Mouse (Mus musculus) erythroblast, embryonic 14.5 days (primary cell): ENCODE data around the gene Slc8a1. TPM values are rescaled to one million over a fixed set of nuclear protein-coding genes. Genes with fewer than 3 reads are reported as not detected.
A peak's percentile ranks its signal among the peaks of the same experiment; 100 is the strongest.

Experiments
- H3K27me3 ChIP-seq: 2 replicates; pipeline ENCODE4 v1.6.1; 2012; ENCODE audit warnings: inconsistent platforms; ENCODE audit not compliant: control insufficient read depth
- H3K36me3 ChIP-seq: 2 replicates; pipeline ENCODE4 v1.6.1; 2012; ENCODE audit warnings: mild to moderate bottlenecking, inconsistent platforms; ENCODE audit not compliant: control insufficient read depth
- H3K4me1 ChIP-seq: 2 replicates; pipeline ENCODE4 v1.6.1; 2012; ENCODE audit warnings: inconsistent platforms; ENCODE audit not compliant: control insufficient read depth
- H3K4me3 ChIP-seq: replicated peaks from 2 replicates; pipeline ENCODE3; 2012; ENCODE audit warnings: moderate library complexity, mild to moderate bottlenecking, inconsistent platforms
- H3K9me3 ChIP-seq: 2 replicates; pipeline ENCODE4 v1.6.1; 2012; ENCODE audit warnings: low read length, inconsistent platforms, mixed read lengths; ENCODE audit not compliant: control insufficient read depth
- GATA1 ChIP-seq: IDR thresholded peaks from 2 replicates; pipeline ENCODE4 v1.6.1; 2012; ENCODE audit warnings: low read length, inconsistent platforms, mixed read lengths
- TAL1 ChIP-seq: IDR thresholded peaks from 3 replicates; pipeline ENCODE4 v1.6.1; 2012; ENCODE audit warnings: low read length, inconsistent platforms, mixed read lengths
- polyA plus RNA-seq: library from polyadenylated mRNA; stranded (reverse); fragments of >175 nt; gene quantifications from 2 replicates; pipeline ENCODE4 v1.2.3, GENCODE M21; 2012

Gene Slc8a1
- polyA plus RNA-seq, 1 experiment = not detected

DNA sequence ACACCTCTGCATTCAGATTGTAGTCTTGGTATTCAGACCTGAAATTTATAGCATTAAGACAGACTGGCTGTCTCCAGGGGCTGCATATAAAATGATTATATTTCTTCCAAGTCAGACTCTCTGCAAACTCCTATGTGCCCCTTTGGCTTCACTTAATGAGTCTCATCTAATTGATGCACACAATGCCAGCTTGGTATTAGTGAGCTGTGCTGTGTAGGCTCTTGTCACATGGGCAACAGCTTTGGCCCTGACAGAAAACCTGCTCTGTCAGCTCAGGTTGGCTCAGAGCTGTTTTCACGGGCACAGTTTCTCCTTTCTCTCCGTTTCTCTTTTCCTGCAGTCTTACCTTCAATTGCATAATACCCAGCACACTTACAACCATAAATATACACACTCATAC lies 60.7 kb downstream of the Slc8a1 start:
- Histone ChIP-seq H3K4me3 (no peak overlapping the region), H3K9me3 (no peaks in the 10 kb centered on the region), H3K4me1 (no peaks in the 10 kb centered on the region), H3K27me3 (peaks cover 4% of the 10 kb centered on the region; the same call in 1 of the 2 replicates), H3K36me3 (no peaks in the 10 kb centered on the region)
- TF ChIP-seq GATA1 (no peak), TAL1 (no peak)

DNA sequence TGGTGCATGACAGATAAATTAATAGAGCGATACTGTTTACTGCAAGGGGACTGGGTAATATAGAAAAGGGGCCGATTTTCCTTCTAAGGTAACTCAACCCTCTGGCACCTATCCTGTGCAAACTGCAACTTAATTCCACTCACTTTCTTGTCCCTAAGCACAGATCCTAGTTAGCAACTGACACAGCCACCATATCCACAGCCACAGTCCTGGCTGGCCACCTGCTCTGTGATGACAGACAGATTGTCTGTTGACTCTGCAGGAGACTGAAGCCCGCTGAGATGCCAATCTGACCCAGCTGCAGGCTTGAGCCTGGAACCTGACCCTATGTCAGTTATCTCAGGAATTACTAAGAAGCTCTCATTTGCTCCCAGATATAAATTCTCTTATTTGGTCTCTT lies 62.0 kb downstream of the Slc8a1 start:
- Histone ChIP-seq H3K4me1 (no peaks in the 10 kb centered on the region), H3K9me3 (no peaks in the 10 kb centered on the region), H3K36me3 (no peaks in the 10 kb centered on the region), H3K4me3 (no peak overlapping the region), H3K27me3 (peaks cover 16% of the 10 kb centered on the region)
- TF ChIP-seq GATA1 (no peak), TAL1 (no peak)

DNA sequence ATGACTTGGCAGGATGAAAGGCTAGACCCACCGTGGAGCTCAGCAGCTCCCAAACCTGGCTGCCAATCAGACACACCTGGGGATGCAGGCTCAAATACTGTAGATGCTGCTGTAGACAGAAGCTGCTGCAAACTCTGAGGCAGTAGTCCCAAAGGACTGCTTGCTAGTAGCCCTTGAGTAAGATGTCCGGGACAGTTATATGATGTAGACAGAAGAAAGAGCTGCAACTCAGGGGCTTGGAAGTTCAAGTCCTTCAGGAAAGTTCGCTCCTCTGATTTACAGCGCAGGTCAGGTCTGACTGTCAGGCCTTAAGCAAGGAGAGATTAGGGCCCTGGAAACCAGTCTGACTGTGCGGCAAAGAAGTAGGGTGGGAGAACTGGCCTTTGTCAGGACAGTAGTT lies 66.9 kb downstream of the Slc8a1 start:
- Histone ChIP-seq H3K36me3 (no peaks in the 10 kb centered on the region), H3K27me3 (peaks cover 50% of the 10 kb centered on the region), H3K4me3 (no peak overlapping the region), H3K9me3 (no peaks in the 10 kb centered on the region), H3K4me1 (no peaks in the 10 kb centered on the region)
- TF ChIP-seq GATA1 = no peak
- no peak for TF ChIP-seq TAL1

DNA sequence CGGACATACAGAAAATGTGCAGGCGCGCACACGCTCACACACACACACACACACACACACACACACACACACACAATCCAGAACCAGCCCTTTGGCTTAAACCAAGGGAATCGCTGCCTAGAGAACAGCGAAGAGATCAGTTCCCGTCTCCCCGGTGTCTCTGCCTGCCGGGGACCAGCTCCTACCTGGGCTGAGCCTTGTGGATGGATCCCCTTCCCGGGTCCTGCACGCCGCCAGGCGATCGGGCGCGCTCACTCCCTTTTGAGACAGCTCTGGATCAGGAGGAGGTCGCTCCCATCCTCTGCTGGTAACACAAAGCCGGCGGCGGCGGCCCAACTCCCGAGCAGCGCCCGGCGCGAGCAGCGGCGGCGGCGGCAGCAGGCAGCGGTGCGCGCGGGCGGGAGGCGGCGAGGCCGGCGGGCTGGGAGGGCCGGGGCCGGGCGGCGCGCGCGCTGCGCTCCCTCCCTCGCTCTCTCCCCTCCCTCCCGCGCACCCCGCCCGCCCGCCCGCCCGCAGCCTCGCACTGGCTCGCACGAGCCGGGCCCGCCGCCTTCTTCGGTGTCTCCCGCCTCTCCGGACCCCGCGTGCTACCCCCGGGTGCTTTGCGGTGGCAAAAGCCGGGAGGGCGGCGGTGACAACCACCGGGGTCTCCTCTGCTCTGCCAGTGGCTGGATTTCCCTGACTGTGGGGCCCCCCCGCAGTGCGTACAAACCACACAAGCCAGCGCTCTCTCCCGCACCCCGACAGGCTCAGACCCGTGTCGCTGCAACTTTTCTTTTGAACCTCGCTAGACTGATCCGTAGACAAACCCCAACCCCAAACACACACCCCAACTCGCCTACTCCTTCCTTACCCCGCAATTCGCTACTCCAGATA lies 68.1 kb downstream of the Slc8a1 start:
- Histone ChIP-seq H3K36me3 (no peaks in the 10 kb centered on the region), H3K27me3 (peaks cover 50% of the 10 kb centered on the region), H3K4me3 (peak overlapping the region; percentile 46), H3K4me1 (no peaks in the 10 kb centered on the region), H3K9me3 (no peaks in the 10 kb centered on the region)
- TF ChIP-seq TAL1 (no peak), GATA1 (no peak)

DNA sequence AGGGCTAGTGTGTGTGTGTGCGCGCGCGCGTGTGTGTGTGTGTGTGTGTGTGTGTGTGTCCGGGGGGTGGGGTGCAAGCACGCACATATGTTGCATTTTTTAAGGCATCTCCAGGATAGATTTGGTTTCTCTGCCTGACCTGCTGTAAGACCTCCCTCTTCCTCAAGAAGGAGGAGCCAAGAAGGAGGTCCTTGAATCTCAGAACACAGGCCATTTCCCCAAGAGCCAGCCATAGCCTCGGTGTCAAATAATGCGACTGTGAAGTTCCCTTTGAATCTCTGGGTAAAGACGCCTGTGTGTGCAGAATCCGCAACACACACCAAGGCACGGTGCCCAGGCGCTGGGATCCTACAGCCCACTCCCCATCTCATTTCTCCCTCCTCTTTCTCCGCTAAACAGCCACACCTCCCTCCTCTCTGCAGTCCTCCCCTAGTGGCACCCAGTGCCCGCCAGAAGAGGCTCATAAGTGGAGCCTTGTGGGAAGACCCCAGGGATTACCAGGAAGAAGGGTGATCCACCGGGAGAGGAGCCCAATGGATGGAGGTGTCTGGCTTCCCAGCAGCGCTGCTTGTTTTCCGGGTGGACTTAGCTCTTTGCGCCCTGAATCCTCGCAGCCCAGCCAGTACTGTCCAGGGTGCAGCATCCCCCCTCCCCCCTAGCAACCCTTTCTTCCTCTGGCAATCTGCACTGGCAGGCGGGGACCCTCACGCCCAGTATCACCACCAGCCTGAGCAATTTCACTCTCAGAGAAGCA lies 68.9 kb downstream of the Slc8a1 start:
- Histone ChIP-seq H3K4me1 (no peaks in the 10 kb centered on the region), H3K9me3 (no peaks in the 10 kb centered on the region), H3K36me3 (no peaks in the 10 kb centered on the region), H3K27me3 (peaks cover 50% of the 10 kb centered on the region), H3K4me3 (peak overlapping the region; percentile 46)
- TF ChIP-seq TAL1 = no peak
- TF ChIP-seq GATA1 = no peak

DNA sequence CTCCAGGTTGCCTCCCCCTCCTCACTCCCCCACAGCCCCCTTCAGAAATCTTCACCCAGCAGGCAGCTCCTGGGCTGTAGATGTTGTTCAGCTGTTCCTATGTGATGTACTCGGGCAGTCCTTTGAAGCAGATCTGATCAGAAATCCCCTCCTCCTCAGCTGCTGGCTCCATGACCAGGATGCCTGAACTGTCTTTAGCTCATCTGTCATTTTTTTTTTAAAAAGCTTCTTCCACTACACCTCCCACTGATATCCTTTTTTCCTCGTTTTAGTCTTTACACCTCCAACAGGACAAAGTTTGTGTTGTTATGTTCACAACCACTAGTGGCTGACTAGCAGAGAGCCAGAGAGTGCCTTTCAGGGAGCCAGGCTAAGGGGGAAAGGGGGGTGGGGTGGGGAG lies 69.7 kb downstream of the Slc8a1 start:
- H3K9me3 ChIP-seq = no peaks in the 10 kb centered on the region
- no peak overlapping the region for H3K4me3 ChIP-seq
- H3K36me3 ChIP-seq = no peaks in the 10 kb centered on the region
- no peak for TF ChIP-seq GATA1
- TF ChIP-seq TAL1 = no peak
- H3K27me3 ChIP-seq = peaks cover 50% of the 10 kb centered on the region
- no peaks in the 10 kb centered on the region for H3K4me1 ChIP-seq

DNA sequence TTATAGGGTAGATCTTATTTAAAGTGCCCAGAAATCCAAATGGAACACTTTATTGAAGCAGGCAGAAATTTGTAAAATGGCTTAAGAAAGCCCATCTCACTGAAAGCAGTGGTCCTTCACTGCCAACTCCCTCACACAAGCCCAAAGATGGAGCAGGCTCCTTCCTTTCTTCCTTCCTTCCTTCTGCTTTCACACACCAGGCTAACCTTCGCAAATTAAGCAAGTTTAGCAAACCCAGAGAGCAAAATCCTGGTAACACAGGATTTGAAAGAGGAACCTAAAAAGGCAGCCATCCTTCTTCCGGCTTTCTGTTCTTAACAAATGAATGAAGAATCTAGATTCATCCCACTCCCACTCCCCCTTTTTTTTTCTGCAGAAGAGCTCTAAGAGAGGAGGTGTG lies 70.2 kb downstream of the Slc8a1 start:
- H3K4me1 ChIP-seq = no peaks in the 10 kb centered on the region
- peaks cover 48% of the 10 kb centered on the region for H3K27me3 ChIP-seq
- no peaks in the 10 kb centered on the region for H3K36me3 ChIP-seq
- H3K4me3 ChIP-seq = no peak overlapping the region
- no peaks in the 10 kb centered on the region for H3K9me3 ChIP-seq
- TF ChIP-seq GATA1 (no peak), TAL1 (no peak)

DNA sequence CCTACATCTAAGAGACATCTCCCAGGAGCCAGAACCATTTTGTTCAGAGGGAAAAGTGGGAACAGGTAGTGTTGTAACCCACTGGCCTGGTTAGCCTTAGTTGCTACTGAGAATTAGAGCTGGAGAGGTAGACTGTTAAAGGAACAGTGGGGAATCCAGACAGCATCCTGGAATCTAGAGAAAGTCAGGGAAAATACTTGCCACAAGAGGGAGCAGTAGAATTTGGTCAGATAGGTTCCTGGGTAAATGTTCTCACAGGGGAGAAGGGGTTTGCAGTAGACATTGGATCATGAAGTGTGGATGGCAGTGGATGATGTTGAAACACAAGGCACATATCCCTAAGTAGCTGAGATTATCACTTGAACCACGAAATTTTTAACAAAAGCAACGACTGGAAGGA lies 71.6 kb downstream of the Slc8a1 start:
- H3K4me1 ChIP-seq = no peaks in the 10 kb centered on the region
- H3K27me3 ChIP-seq = peaks cover 38% of the 10 kb centered on the region
- no peaks in the 10 kb centered on the region for H3K9me3 ChIP-seq
- no peak for TF ChIP-seq TAL1
- TF ChIP-seq GATA1 = no peak
- no peaks in the 10 kb centered on the region for H3K36me3 ChIP-seq
- H3K4me3 ChIP-seq = no peak overlapping the region

DNA sequence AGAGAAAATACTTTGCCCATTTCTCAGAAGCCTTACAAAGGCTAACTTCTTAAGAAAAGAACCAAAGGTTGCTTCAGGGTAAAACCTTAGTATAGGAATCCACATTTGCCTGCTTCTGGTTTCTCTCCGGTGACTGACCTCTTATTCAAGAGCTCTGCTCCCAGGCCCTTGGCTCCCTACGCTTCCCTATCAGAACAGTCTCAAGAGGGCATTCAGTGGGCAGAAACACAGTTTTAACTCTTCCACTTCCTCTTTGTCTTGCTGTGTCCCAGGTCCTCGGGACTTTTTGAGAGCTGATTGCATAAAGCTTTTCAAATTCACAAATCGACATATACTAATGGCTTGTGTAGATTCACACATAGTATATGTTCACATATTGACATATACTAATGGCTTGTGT lies 73.3 kb downstream of the Slc8a1 start:
- H3K27me3 ChIP-seq = peaks cover 22% of the 10 kb centered on the region
- TF ChIP-seq GATA1 (no peak), TAL1 (no peak)
- no peak overlapping the region for H3K4me3 ChIP-seq
- no peaks in the 10 kb centered on the region for H3K4me1 ChIP-seq
- no peaks in the 10 kb centered on the region for H3K9me3 ChIP-seq
- no peaks in the 10 kb centered on the region for H3K36me3 ChIP-seq
